Mouse (Mus musculus) midbrain, embryonic 12.5 days (tissue): ENCODE measurements around the gene Nipsnap3a. TPM values are rescaled to one million over a fixed set of nuclear protein-coding genes. Genes with fewer than 3 reads are reported as not detected.

Experiments
- polyA plus RNA-seq: library from polyadenylated mRNA; unstranded; fragments of >200 nt; fragmentation: Nextera tagmentation; extraction: Ambion mirVana; gene quantifications from 2 replicates; pipeline ENCODE4 v1.2.1, GENCODE M21; 2016

The Nipsnap3a gene
- polyA plus RNA-seq, 1 experiment from 2014 or later, result not detected

Other genes starting within 250 kb of the Nipsnap3a start
- not detected in 2 replicates for gene Olfr275, start 174.7 kb upstream of the Nipsnap3a start, polyA plus RNA-seq
- not detected in 2 replicates for gene Olfr273, start 130.0 kb upstream of the Nipsnap3a start, polyA plus RNA-seq
- not detected in 2 replicates for gene Olfr272, start 70.1 kb upstream of the Nipsnap3a start, polyA plus RNA-seq
- gene Olfr270, start 24.7 kb upstream of the Nipsnap3a start, polyA plus RNA-seq, result not detected in 2 replicates
- gene Nipsnap3b, start 22.6 kb downstream of the Nipsnap3a start, polyA plus RNA-seq, result 103 and 110 TPM in 2 replicates
- 8.8 and 9.2 TPM in 2 replicates for gene Abca1, start 170.6 kb downstream of the Nipsnap3a start, polyA plus RNA-seq